Mouse (Mus musculus): ENCODE data around the gene Eef1akmt3. TPM values are rescaled to one million over a fixed set of nuclear protein-coding genes. Genes with fewer than 3 reads are reported as not detected.

Eef1akmt3 gene
- polyA plus RNA-seq, 1 experiment from 2014 or later, result 0.89 TPM

DNA sequence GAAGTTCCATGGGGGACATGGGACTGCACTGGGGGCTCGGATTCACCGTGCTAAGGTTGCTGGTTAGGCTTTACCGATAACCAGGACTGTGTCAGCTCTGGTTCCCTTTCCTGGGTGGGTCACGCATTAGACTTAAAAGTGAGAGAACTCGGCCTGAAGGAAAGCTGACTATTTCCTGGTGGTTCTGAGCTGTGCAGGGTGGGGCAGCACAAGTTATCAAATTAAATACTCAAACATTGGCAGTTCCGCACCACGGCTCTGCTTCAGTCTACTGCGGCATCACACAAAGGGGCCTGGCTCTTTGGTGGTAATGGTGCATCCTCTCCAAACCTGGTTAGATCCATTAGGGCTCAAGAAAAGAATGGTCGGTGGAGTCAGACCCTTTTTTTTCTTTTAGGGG, 40.0 kb downstream of the Eef1akmt3 start:
- 85% methylated on average over 9 of the region's 9 CpGs for WGBS

DNA sequence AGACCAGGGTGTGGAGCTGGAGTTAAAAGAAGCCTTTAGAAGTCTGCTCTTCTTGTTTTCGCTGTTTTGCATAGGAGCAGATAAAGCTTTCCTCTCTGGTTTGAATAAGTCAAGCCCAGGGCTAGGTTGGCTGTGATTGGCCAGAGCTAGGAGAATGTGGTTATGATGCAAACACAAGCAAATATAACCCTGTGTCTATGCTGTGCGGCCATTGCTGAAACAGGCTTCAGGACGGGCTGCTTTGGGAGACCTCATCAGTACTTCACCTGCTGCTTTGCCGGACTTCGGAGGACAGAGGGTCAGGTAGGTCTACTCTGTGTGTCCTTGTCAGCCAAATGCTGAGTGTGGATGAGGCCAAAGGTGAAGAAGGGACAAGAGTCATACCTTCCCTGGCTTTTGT, 40.8 kb downstream of the Eef1akmt3 start, which contains the start of gene Avil:
Gene Avil (plus strand): TSS at position 181 of the 400 bp plus-strand sequence.
- Histone ChIP-seq H3K36me3 (ENCODE audit: control insufficient read depth, insufficient read depth, low read length) (peaks cover 33% of the 10 kb centered on the region), H3K27me3 (ENCODE audit: control insufficient read depth, insufficient read depth, low read length) (no peaks in the 10 kb centered on the region)

More for the DNA sequence above, 40.0 kb downstream of the Eef1akmt3 start:
- Histone ChIP-seq H3K36me3 (ENCODE audit: control insufficient read depth, insufficient read depth, low read length) (peaks cover 26% of the 10 kb centered on the region), H3K4me1 (ENCODE audit: control insufficient read depth, insufficient read depth, low read length) (no peaks in the 10 kb centered on the region), H3K27me3 (ENCODE audit: control insufficient read depth, insufficient read depth, low read length) (no peaks in the 10 kb centered on the region), H3K9me3 (ENCODE audit: control insufficient read depth, low read length) (no peaks in the 10 kb centered on the region), H3K9ac (ENCODE audit: low read depth, low read length) (no peak overlapping the region), H3K4me2 (replicated peaks; ENCODE audit: low read depth, low read length) (no peak overlapping the region), H3K4me3 (ENCODE audit: low read length) (no peak overlapping the region), H3K27ac (ENCODE audit: low read depth, low read length) (no peak overlapping the region)
- no peak for ATAC-seq (ENCODE audit: low FRiP score, low TSS enrichment)

DNA sequence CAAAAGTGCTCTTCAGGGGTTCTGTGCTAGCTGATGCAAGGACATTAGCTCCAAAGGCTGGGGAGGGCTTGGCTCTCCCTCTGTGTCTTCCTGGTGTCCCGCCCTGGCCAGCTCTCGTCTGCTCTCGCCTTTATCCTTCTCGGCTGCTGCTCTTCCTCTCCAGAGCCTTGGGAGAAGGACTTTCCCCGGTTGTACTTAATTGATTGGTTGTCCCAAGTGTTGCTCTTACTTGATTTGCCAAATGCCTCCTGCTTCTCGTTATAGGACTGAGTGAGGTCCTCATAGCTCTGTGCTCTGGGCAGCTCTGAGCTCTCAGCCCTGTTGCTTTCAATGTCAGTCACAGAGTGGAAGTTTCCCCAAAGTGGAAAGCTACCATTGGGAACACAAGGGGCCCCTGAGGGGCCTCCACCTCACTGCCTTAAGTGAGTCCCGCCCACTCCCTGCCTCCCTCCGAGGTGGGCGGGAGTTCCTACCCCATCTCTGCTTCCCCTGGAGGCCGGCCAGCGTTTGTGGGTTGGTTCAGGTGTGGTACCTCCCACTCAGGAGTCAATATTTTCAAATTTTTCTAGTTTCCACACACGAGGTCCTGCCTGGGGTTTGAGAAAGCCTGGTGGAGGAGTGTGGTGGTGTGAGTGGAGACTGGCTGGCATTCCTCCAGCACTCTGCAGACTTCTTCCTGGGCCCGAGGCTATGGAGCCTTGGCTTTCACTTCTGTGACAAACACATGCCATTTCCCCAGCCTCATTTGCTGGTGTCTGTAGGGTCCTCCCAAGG, 43.8 kb downstream of the Eef1akmt3 start:
- Histone ChIP-seq H3K4me1 (ENCODE audit: control insufficient read depth, insufficient read depth, low read length) (no peaks in the 10 kb centered on the region), H3K4me3 (ENCODE audit: low read length) (no peak overlapping the region), H3K27me3 (ENCODE audit: control insufficient read depth, insufficient read depth, low read length) (no peaks in the 10 kb centered on the region), H3K9ac (ENCODE audit: low read depth, low read length) (no peak overlapping the region), H3K4me2 (replicated peaks; ENCODE audit: low read depth, low read length) (no peak overlapping the region), H3K27ac (ENCODE audit: low read depth, low read length) (no peak overlapping the region), H3K9me3 (ENCODE audit: control insufficient read depth, low read length) (no peaks in the 10 kb centered on the region), H3K36me3 (ENCODE audit: control insufficient read depth, insufficient read depth, low read length) (peaks cover 63% of the 10 kb centered on the region)
- WGBS, result 72% methylated on average over 13 of the region's 13 CpGs
- ATAC-seq (ENCODE audit: low FRiP score, low TSS enrichment), result no peak

More for the DNA sequence above, 40.8 kb downstream of the Eef1akmt3 start, which contains the start of gene Avil:
- 89% methylated on average over 5 of the region's 5 CpGs for WGBS
- H3K4me3 ChIP-seq (ENCODE audit: low read length), result no peak within 1 kb of the TSS
- H3K9me3 ChIP-seq (ENCODE audit: control insufficient read depth, low read length), result no peaks in the 10 kb centered on the region
- no peak within 1 kb of the TSS for H3K4me2 ChIP-seq (replicated peaks; ENCODE audit: low read depth, low read length)
- H3K9ac ChIP-seq (ENCODE audit: low read depth, low read length), result no peak within 1 kb of the TSS
- H3K27ac ChIP-seq (ENCODE audit: low read depth, low read length), result no peak within 1 kb of the TSS
- H3K4me1 ChIP-seq (ENCODE audit: control insufficient read depth, insufficient read depth, low read length), result no peaks in the 10 kb centered on the region
- ATAC-seq (ENCODE audit: low FRiP score, low TSS enrichment), result peak; percentile 39; the same call in 1 of the 2 replicates

DNA sequence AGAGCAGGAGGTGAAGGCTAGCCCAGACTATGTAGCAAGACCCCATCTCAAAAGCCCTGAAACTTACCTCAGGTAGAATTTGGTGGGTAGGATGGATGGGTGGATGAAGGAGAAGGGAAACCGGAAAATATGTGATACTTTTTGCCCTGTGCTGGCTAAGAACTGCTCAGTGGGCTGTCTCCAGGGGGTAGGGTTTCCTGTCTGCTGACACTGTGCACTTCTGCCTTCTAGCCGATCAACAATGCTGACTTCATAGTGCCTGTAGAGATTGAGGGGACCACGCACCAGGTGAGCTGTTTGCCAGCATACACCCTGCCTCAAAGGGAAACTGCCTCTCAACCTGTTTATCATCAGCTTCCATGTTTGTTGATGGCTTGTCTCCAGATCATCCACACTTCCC, 47.7 kb downstream of the Eef1akmt3 start:
- Histone ChIP-seq H3K36me3 (ENCODE audit: control insufficient read depth, insufficient read depth, low read length) (peaks cover 70% of the 10 kb centered on the region), H3K9ac (ENCODE audit: low read depth, low read length) (no peak overlapping the region), H3K9me3 (ENCODE audit: control insufficient read depth, low read length) (no peaks in the 10 kb centered on the region), H3K27ac (ENCODE audit: low read depth, low read length) (no peak overlapping the region), H3K4me3 (ENCODE audit: low read length) (no peak overlapping the region), H3K4me1 (ENCODE audit: control insufficient read depth, insufficient read depth, low read length) (0 out of 2 replicates have a peak, but pooled peaks cover 4% of the 10 kb centered on the region), H3K4me2 (replicated peaks; ENCODE audit: low read depth, low read length) (no peak overlapping the region), H3K27me3 (ENCODE audit: control insufficient read depth, insufficient read depth, low read length) (no peaks in the 10 kb centered on the region)
- WGBS, result 84% methylated on average over 3 of the region's 3 CpGs
- no peak for ATAC-seq (ENCODE audit: low FRiP score, low TSS enrichment)

DNA sequence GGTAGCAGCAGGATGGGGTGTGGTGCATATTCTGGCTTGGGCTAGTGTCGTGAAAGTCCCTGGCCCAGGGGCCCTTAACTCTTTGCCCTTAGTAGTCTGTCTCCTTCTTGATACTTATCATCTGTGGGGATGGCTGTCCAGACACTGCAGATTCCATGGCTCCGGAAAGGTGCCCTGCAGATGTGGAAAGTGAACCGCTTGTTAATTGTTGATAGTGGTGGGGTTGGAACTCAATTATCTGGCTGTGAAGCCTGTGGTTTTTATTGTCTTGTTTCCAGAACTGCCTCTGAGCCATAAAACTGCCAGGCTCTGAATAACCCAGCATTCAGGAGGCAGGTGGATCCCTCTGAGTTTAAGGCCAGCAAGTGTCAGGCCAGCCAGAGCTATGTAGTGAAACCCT, 49.6 kb downstream of the Eef1akmt3 start:
- Histone ChIP-seq H3K4me1 (ENCODE audit: control insufficient read depth, insufficient read depth, low read length) (peaks cover 23% of the 10 kb centered on the region), H3K9me3 (ENCODE audit: control insufficient read depth, low read length) (no peaks in the 10 kb centered on the region), H3K9ac (ENCODE audit: low read depth, low read length) (no peak overlapping the region), H3K27ac (ENCODE audit: low read depth, low read length) (no peak overlapping the region), H3K4me2 (replicated peaks; ENCODE audit: low read depth, low read length) (no peak overlapping the region), H3K4me3 (ENCODE audit: low read length) (no peak overlapping the region), H3K27me3 (ENCODE audit: control insufficient read depth, insufficient read depth, low read length) (no peaks in the 10 kb centered on the region), H3K36me3 (ENCODE audit: control insufficient read depth, insufficient read depth, low read length) (peaks cover 55% of the 10 kb centered on the region)
- 58% methylated on average over 3 of the region's 3 CpGs for WGBS
- no peak for ATAC-seq (ENCODE audit: low FRiP score, low TSS enrichment)

DNA sequence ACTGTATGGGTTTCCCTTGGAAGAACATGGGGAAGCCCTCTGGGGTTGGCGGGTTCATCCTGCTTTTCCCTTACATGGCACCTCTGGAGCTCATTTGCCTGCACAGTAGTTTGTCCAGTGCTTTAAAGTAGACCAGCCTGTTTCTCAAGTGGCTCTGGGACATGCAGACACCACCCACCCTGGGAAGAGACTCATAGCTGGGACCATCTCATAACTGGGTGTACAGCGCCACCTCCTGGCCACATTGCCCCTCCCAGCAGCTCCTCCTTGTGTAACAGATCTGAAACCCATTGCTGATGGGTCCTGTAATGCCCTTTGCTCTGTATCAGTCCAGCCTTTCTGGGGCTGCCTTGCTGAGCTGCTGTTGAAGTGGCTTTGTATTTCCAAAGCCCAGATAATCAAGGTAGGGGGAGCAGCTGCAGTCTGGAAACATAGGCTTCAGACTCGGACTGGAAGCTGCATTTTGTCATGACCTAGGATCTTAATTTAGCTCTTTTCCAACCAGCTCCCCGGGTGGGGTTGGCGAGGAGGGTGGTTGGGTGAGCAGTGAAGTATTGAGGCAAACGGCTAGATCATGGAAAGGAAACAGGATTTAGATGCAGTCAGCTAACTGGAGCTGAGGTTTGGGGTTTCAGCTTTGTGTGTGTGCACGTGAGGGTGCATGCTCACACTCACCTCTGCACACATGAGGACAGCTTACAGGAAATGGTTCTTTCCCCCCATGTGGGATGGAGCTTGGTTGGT, 50.8 kb downstream of the Eef1akmt3 start:
- H3K9me3 ChIP-seq (ENCODE audit: control insufficient read depth, low read length), result no peaks in the 10 kb centered on the region
- H3K4me2 ChIP-seq (replicated peaks; ENCODE audit: low read depth, low read length), result no peak overlapping the region
- H3K4me1 ChIP-seq (ENCODE audit: control insufficient read depth, insufficient read depth, low read length), result peaks cover 34% of the 10 kb centered on the region
- WGBS, result 59% methylated on average over 7 of the region's 7 CpGs
- no peak overlapping the region for H3K4me3 ChIP-seq (ENCODE audit: low read length)
- ATAC-seq (ENCODE audit: low FRiP score, low TSS enrichment), result peak; percentile 71
- H3K27me3 ChIP-seq (ENCODE audit: control insufficient read depth, insufficient read depth, low read length), result no peaks in the 10 kb centered on the region
- no peak overlapping the region for H3K27ac ChIP-seq (ENCODE audit: low read depth, low read length)
- peaks cover 47% of the 10 kb centered on the region for H3K36me3 ChIP-seq (ENCODE audit: control insufficient read depth, insufficient read depth, low read length)
- no peak overlapping the region for H3K9ac ChIP-seq (ENCODE audit: low read depth, low read length)

DNA sequence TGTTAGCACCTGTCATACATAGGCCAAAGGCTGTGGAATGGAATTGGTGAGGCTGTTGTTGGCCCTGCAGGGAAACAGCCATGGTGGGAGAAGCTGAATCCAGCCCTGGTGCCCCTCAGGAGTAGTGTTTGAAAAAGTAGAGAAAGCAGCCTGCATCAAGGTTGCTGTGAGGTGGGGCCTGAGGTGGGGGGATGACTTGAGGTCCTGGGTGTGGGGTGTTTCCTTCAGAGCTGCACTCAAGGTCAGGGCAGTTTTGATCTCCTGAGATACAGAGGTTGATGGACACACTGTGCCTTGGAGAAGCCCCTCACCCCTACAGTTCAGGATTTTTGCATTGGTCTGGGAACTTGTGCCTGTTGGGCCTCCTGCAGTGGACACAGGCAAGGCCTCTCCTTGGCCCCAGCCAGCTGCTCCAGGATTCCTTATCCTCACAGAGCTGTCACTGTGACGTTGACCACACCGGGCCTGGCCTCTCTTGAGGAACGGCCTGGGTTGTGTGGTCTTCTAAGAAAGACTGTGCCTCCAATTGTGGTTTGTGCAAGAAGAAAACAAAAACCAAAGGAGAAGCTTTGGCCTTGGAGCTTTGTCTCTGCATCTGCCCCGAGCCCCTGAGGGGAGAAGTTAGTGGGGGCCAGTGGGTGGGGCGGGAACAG, 52.7 kb downstream of the Eef1akmt3 start:
- 65% methylated on average over 5 of the region's 5 CpGs for WGBS
- no peak overlapping the region for H3K9ac ChIP-seq (ENCODE audit: low read depth, low read length)
- H3K27me3 ChIP-seq (ENCODE audit: control insufficient read depth, insufficient read depth, low read length), result no peaks in the 10 kb centered on the region
- H3K4me3 ChIP-seq (ENCODE audit: low read length), result no peak overlapping the region
- ATAC-seq (ENCODE audit: low FRiP score, low TSS enrichment), result no peak
- H3K27ac ChIP-seq (ENCODE audit: low read depth, low read length), result peak overlapping the region; percentile 51; the same call in 1 of the 2 replicates
- H3K4me1 ChIP-seq (ENCODE audit: control insufficient read depth, insufficient read depth, low read length), result peaks cover 53% of the 10 kb centered on the region
- no peaks in the 10 kb centered on the region for H3K9me3 ChIP-seq (ENCODE audit: control insufficient read depth, low read length)
- H3K36me3 ChIP-seq (ENCODE audit: control insufficient read depth, insufficient read depth, low read length), result peaks cover 31% of the 10 kb centered on the region
- no peak overlapping the region for H3K4me2 ChIP-seq (replicated peaks; ENCODE audit: low read depth, low read length)

DNA sequence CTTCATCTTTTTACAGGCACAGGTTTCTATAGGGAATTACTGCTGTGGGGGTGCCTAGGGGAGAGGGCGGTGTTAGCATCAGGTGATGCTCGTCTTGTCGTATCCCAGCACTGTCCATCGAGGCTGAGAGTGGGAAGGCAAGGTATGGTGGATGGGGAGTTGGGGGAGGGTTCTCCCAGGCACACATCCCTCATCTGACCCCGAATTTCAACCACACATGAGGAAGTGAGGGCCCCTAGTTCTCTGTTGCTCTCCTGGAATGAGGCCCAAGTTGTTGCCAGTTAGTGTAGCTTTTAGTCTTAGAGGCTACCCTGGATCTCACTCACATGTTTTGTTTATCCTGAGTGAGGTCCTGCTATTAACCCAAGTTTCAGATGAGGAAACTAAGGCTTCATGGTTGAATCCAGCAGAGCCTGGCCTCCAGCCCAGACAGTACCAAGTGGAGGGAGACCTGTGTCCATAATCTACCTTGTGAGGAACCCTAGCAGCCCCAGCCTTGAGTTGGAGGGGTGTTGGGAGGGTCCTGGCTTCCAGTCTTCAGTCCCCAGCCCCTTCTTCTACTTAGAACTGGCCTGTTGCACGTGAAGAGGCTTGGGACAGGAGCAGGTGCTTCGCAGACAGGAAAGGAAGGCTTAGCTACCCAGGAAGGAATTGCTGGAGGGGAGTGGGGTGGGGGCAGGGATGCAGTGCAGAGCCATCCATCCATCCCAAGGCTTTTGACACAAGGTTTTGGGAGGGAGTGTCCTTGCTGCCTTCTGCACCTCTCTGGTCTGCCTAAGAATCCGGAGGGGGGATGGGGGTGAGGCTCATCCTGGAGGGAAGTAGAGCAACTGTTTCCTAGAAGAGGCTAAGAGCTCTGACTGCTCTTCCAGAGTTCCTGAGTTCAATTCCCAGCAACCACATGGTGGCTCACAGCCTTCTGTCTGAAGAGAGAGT, 53.9 kb downstream of the Eef1akmt3 start:
- 56% methylated on average over 8 of the region's 8 CpGs for WGBS
- no peak overlapping the region for H3K4me3 ChIP-seq (ENCODE audit: low read length)
- no peaks in the 10 kb centered on the region for H3K27me3 ChIP-seq (ENCODE audit: control insufficient read depth, insufficient read depth, low read length)
- H3K9ac ChIP-seq (ENCODE audit: low read depth, low read length), result peak overlapping the region; percentile 9; the same call in 1 of the 2 replicates
- peaks cover 64% of the 10 kb centered on the region for H3K4me1 ChIP-seq (ENCODE audit: control insufficient read depth, insufficient read depth, low read length)
- peak overlapping the region; percentile 80 for H3K27ac ChIP-seq (ENCODE audit: low read depth, low read length)
- ATAC-seq (ENCODE audit: low FRiP score, low TSS enrichment), result no peak
- peak overlapping the region; percentile 26 for H3K4me2 ChIP-seq (replicated peaks; ENCODE audit: low read depth, low read length)
- peaks cover 24% of the 10 kb centered on the region for H3K36me3 ChIP-seq (ENCODE audit: control insufficient read depth, insufficient read depth, low read length)
- H3K9me3 ChIP-seq (ENCODE audit: control insufficient read depth, low read length), result no peaks in the 10 kb centered on the region

Data from kidney, embryonic 14.5 days (tissue).